Mouse (Mus musculus) heart, postnatal 0 days (tissue): ENCODE measurements around the gene Grm8.

Source experiments
- CTCF ChIP-seq: IDR thresholded peaks from 2 replicates; pipeline ENCODE4 v1.5.1; 2016; ENCODE audit warnings: antibody characterized with exemption, control low read depth, low read depth
- EP300 ChIP-seq: IDR thresholded peaks from 2 replicates; pipeline ENCODE4 v1.6.1; 2016; ENCODE audit warnings: antibody characterized with exemption, low read depth

GRCm38 (mm10) chr6:28042339-28042738 lies 92.6 kb downstream of the Grm8 start:
- TF ChIP-seq CTCF (no peak), EP300 (no peak)
